Comparison of ENCODE assay signal across 20 mouse cellular contexts in the genomic region with DNA sequence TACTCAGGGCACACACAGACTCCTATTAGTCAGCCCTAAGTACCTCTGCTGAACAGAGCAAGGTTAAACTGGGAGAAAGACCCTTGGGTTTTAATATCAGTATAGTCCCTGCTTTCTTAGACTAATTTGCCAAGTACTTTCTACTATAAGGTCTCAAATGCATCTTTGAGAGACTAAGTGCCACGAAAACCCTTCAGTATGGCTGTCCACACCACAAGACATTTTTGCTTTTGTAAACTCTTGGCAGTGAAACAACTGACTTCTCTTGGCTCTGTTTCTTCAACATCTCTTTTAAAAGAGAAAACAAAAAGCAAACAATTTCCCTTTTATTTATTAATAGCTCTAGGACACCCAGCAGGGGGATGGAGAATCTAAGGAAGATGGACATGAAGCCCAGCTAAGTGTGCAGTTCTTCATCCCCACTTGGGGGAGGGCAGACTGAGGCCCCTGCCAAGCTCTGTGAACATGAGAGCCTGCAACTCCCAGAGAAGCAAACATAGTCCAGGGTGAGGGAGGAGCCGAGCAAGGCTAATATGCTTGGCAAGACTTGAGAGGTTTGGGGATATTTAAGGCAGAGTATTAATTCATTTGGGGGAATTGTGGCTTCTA. TPM values are rescaled to one million over a fixed set of nuclear protein-coding genes. Genes with fewer than 3 reads are reported as not detected.
DNase-seq lines count a peak whose midpoint lies in the region; TF ChIP-seq lines count a peak whose summit lies in the region.
"Had no signal": no experiment of that assay in that cellular context is flagged by ENCODE, and none has a peak within 500 bp of the region (broad histone marks: within the 10 kb centered on the region; RNA-seq: fewer than 3 reads in every experiment).

No protein-coding gene starts in this region.

- no peaks in the 10 kb centered on the region for H3K36me3 ChIP-seq in testis, adult 2 months (ENCODE audit: control insufficient read depth, insufficient read depth, low read length)
- H3K36me3 ChIP-seq: embryonic facial prominence, embryonic 10.5 days; hindbrain, embryonic 12.5 days; kidney, embryonic 15.5 days had no signal

- DNase-seq in heart, postnatal 25 days (ENCODE audit: low spot score), result peak; percentile 17
- no peak for DNase-seq in heart, postnatal 10 days
- DNase-seq in testis, postnatal 14 days (ENCODE audit: low spot score), result no peak
- peak; percentile 17 for DNase-seq in lung, postnatal 25 days (ENCODE audit: low spot score)
- DNase-seq in MN1 (ENCODE audit: low spot score), result no peak
- DNase-seq in thymus, postnatal 4 days, result no peak
- DNase-seq: cerebellum, adult 18-20 months; cerebellum, postnatal 36 days; gastrocnemius, postnatal 36 days; layer of hippocampus, adult 9-11 months; midbrain, embryonic 14.5 days had no signal

- H3K4me1 ChIP-seq in testis, adult 2 months (ENCODE audit: control insufficient read depth, insufficient read depth, low read length), result no peaks in the 10 kb centered on the region
- H3K4me1 ChIP-seq: hindbrain, embryonic 12.5 days had no signal

- H3K27ac ChIP-seq in testis, adult 2 months (ENCODE audit: control insufficient read depth, insufficient read depth, low read depth, low read length), result no peak overlapping the region
- H3K27ac ChIP-seq: embryonic facial prominence, embryonic 10.5 days; hindbrain, embryonic 12.5 days; kidney, embryonic 15.5 days; left cerebral cortex, adult 2 months; macrophage had no signal

- intact Hi-C loops in heart, postnatal 25 days (cut with DNase I), result no loop called here
- intact Hi-C loops in heart, postnatal 10 days (cut with DNase I), result loop anchor here (5.0 kb wide), 1 partner anchor 40 kb away; no protein-coding TSS in a partner anchor

- TF ChIP-seq CTCF in testis, adult 2 months (IDR thresholded peaks at IDR 0.05; ENCODE audit: control insufficient read depth, insufficient read depth, insufficient replicate concordance, low read depth, low read length), result no peak

- peak overlapping the region; percentile 59 for H3K4me3 ChIP-seq in testis, adult 2 months (ENCODE audit: control insufficient read depth, low read depth, low read length)
- H3K4me3 ChIP-seq: embryonic facial prominence, embryonic 10.5 days; hindbrain, embryonic 12.5 days; kidney, embryonic 15.5 days; left cerebral cortex, adult 2 months; myocyte had no signal

- no peaks in the 10 kb centered on the region for H3K27me3 ChIP-seq in testis, adult 2 months (ENCODE audit: control insufficient read depth, insufficient read depth, low read length)
- H3K27me3 ChIP-seq: hindbrain, embryonic 12.5 days; kidney, embryonic 15.5 days had no signal

- TF ChIP-seq POLR2A in testis, adult 2 months (IDR thresholded peaks at IDR 0.05; ENCODE audit: control insufficient read depth, low read depth, low read length), result no peak

RNA-seq across cellular contexts. Expression of gene Trabd2b, which starts 18.9 kb away (rescaled TPM):
- total RNA-seq in heart, postnatal 25 days (2021), result 10 to 100 TPM; 53.5 to 62.8 TPM
- total RNA-seq in heart, postnatal 10 days (2021), result 10 to 100 TPM; 21.1 to 25.6 TPM
- polyA plus RNA-seq in testis, adult 2 months (2012; rRNA removed), result 1.6 and 2.1 TPM in 2 replicates
- total RNA-seq: CH12.LX, MEL had no signal
- polyA plus RNA-seq: macrophage had no signal

Comparison
In these comparisons a context has a peak if more than half of its experiments do, and no peak if none do; other contexts are left out.
1. DNase-seq: peak in heart, postnatal 25 days (single experiment) and lung, postnatal 25 days (single experiment); none in heart, postnatal 10 days (0 of 2), testis, postnatal 14 days (single experiment), MN1 (single experiment) and thymus, postnatal 4 days (single experiment).